Mouse (Mus musculus) ES-E14 (cell line): ENCODE data around the gene Col4a4. TPM values are rescaled to one million over a fixed set of nuclear protein-coding genes. Genes with fewer than 3 reads are reported as not detected.

ENCODE experiments used
- DNase-seq: peaks from one replicate; pipeline ENCODE4 v3.0.0-alpha.2; 2013; ENCODE audit warnings: low read depth, low spot score
- H3K27ac ChIP-seq: 2 replicates; pipeline ENCODE4 v1.5.1; 2012; ENCODE audit warnings: low read depth, mild to moderate bottlenecking, low read length, moderate library complexity, mixed read lengths; ENCODE audit not compliant: poor library complexity, insufficient read depth, severe bottlenecking
- H3K36me3 ChIP-seq: 2 replicates; pipeline ENCODE4 v1.6.1; 2012; ENCODE audit warnings: mild to moderate bottlenecking, low read length, moderate library complexity, mixed read lengths; ENCODE audit not compliant: control insufficient read depth, poor library complexity, insufficient read depth, severe bottlenecking
- H3K4me1 ChIP-seq, 2 experiments: fragments of 150-350 bp in 1 of 2; sonication (generic) in 1 of 2; 2 replicates each; pipeline ENCODE4 v1.6.1; 2012; ENCODE audit warnings: low read length in 2 of 2, mild to moderate bottlenecking in 1 of 2, mixed read lengths in 1 of 2; ENCODE audit not compliant: control insufficient read depth in 2 of 2, insufficient read depth in 2 of 2, poor library complexity in 1 of 2
- H3K4me3 ChIP-seq, 2 experiments: fragments of 150-350 bp in 1 of 2; sonication (generic) in 1 of 2; 2 replicates each; pipeline ENCODE4 v1.5.1; 2012; ENCODE audit warnings: low read length in 2 of 2, low read depth in 1 of 2, mild to moderate bottlenecking in 1 of 2, mixed read lengths in 1 of 2; ENCODE audit not compliant: insufficient read depth in 1 of 2, poor library complexity in 1 of 2, severe bottlenecking in 1 of 2
- H3K9ac ChIP-seq: 2 replicates; pipeline ENCODE4 v1.6.1; 2012; ENCODE audit warnings: low read depth, mild to moderate bottlenecking, low read length, mixed read lengths; ENCODE audit not compliant: poor library complexity, insufficient read depth, severe bottlenecking
- H3K9me3 ChIP-seq: fragments of 150-350 bp; sonication (generic); 2 replicates; pipeline ENCODE4 v1.6.1; 2012; ENCODE audit warnings: low read depth, mild to moderate bottlenecking, low read length; ENCODE audit not compliant: control insufficient read depth, insufficient read depth
- CHD2 ChIP-seq: IDR thresholded peaks from 2 replicates; pipeline ENCODE4 v1.6.1; 2014; ENCODE audit warnings: mild to moderate bottlenecking, low read depth, low read length, inconsistent platforms
- HCFC1 ChIP-seq: IDR thresholded peaks from 2 replicates; pipeline ENCODE4 v1.6.1; 2012; ENCODE audit warnings: low read length, inconsistent platforms, borderline replicate concordance; ENCODE audit not compliant: insufficient read depth
- MAFK ChIP-seq: IDR thresholded peaks from 2 replicates; pipeline ENCODE4 v1.6.1; 2014; ENCODE audit warnings: mild to moderate bottlenecking, low read depth, low read length, inconsistent platforms; ENCODE audit not compliant: insufficient read depth
- ZC3H11A ChIP-seq: IDR thresholded peaks from 2 replicates; pipeline ENCODE4 v1.6.1; 2012; ENCODE audit warnings: low read depth, mild to moderate bottlenecking, inconsistent platforms, low read length, borderline replicate concordance
- ZNF384 ChIP-seq: IDR thresholded peaks from 2 replicates; pipeline ENCODE4 v1.6.1; 2012; ENCODE audit warnings: low read depth, low read length, inconsistent platforms
- in situ Hi-C, 2 experiments: fragments of 600-800 bp; cut with MboI; formaldehyde crosslinking; loops; one replicate each; pipeline ENCODE4 v1.15.1; 2025; ENCODE audit warnings: low sequenced_read_pairs in 2 of 2, inconsistent platforms in 1 of 2; ENCODE audit not compliant: unreplicated experiment in 2 of 2
- total RNA-seq: library from RNA; depleted of rRNA; stranded (reverse); fragments of 300-350 nt; gene quantifications from 2 replicates; pipeline ENCODE4 v1.2.3, GENCODE M21; 2012

The Col4a4 gene
- total RNA-seq, 1 experiment: 0.04 TPM

GRCm38 (mm10) chr1:82596864-82597596 is 10.4 kb upstream of the Col4a4 start:
- no peak overlapping the region for H3K27ac ChIP-seq
- no peak overlapping the region for H3K4me3 ChIP-seq
- no peaks in the 10 kb centered on the region for H3K9me3 ChIP-seq
- TF ChIP-seq ZC3H11A (no peak), MAFK (no peak), ZNF384 (no peak), CHD2 (no peak)
- H3K4me1 ChIP-seq: no peaks in the 10 kb centered on the region
- H3K36me3 ChIP-seq: no peaks in the 10 kb centered on the region
- H3K9ac ChIP-seq: no peak overlapping the region
- no peak for DNase-seq
- in situ Hi-C loops: no loop called here

- DNase-seq: no peak
- TF ChIP-seq HCFC1: no peak
- TF ChIP-seq MAFK: no peak
- TF ChIP-seq ZC3H11A: no peak
- TF ChIP-seq CHD2: no peak
- TF ChIP-seq ZNF384: no peak
- H3K36me3 ChIP-seq: no peaks in the 10 kb centered on the region
- no peak overlapping the region for H3K9ac ChIP-seq
- no peak overlapping the region for H3K4me3 ChIP-seq
- in situ Hi-C loops: no loop called here
- H3K4me1 ChIP-seq: no peaks in the 10 kb centered on the region
- no peaks in the 10 kb centered on the region for H3K9me3 ChIP-seq
- no peak overlapping the region for H3K27ac ChIP-seq
These were observed 3.6 kb upstream of the Col4a4 start for GRCm38 (mm10) chr1:82590266-82590665.

- Histone ChIP-seq H3K27ac (no peak overlapping the region), H3K9ac (no peak overlapping the region), H3K4me3 (no peak overlapping the region), H3K36me3 (no peaks in the 10 kb centered on the region), H3K4me1 (no peaks in the 10 kb centered on the region), H3K9me3 (no peaks in the 10 kb centered on the region)
- in situ Hi-C loops: no loop called here
- no peak for DNase-seq
- TF ChIP-seq CHD2: no peak
- TF ChIP-seq HCFC1: no peak
- TF ChIP-seq MAFK: no peak
- no peak for TF ChIP-seq ZNF384
- no peak for TF ChIP-seq ZC3H11A
These were observed 668 bp downstream of the Col4a4 start for GRCm38 (mm10) chr1:82585981-82586380.

DNA sequence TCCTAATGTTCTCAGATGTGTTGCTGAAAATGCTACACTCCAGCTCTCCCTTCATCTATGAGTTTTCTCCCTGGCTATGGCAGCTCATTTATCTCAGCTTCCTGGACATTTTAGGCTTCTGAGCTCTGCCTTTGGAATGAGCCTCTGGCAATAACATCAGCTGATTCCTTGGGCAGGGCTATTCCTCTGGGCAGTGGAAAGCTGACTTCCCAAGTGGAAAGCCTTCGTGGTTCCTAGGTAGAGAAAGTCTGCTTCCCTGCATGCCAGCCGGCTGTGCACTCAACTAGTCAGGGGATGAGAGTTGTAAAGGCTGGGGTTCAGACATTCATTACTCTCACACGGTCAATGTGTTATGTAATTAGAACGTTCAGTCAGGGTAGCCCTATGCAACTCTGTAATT is 8.3 kb downstream of the Col4a4 start:
- no peak overlapping the region for H3K27ac ChIP-seq
- H3K9ac ChIP-seq: no peak overlapping the region
- no peaks in the 10 kb centered on the region; the same call in 1 of the 2 replicates for H3K36me3 ChIP-seq
- no peaks in the 10 kb centered on the region for H3K4me1 ChIP-seq
- H3K4me3 ChIP-seq: no peak overlapping the region
- in situ Hi-C loops: no loop called here
- no peaks in the 10 kb centered on the region for H3K9me3 ChIP-seq
- DNase-seq: no peak
- TF ChIP-seq MAFK: no peak

GRCm38 (mm10) chr1:82577915-82578314 is 8.7 kb downstream of the Col4a4 start:
- Histone ChIP-seq H3K27ac (no peak overlapping the region), H3K36me3 (no peaks in the 10 kb centered on the region; the same call in 1 of the 2 replicates), H3K4me3 (no peak overlapping the region), H3K9me3 (no peaks in the 10 kb centered on the region), H3K4me1 (no peaks in the 10 kb centered on the region), H3K9ac (no peak overlapping the region)
- no peak for DNase-seq
- in situ Hi-C loops: no loop called here
- TF ChIP-seq ZC3H11A (no peak), MAFK (no peak), HCFC1 (no peak), CHD2 (no peak), ZNF384 (no peak)
